Mouse (Mus musculus) ES-E14 (cell line): ENCODE data around the gene Crybb1. TPM values are rescaled to one million over a fixed set of nuclear protein-coding genes. Genes with fewer than 3 reads are reported as not detected.

Source experiments
- DNase-seq: peaks from one replicate; pipeline ENCODE4 v3.0.0-alpha.2; 2013; ENCODE audit warnings: low read depth, low spot score
- H3K27ac ChIP-seq: 2 replicates; pipeline ENCODE4 v1.5.1; 2012; ENCODE audit warnings: low read depth, mild to moderate bottlenecking, low read length, moderate library complexity, mixed read lengths; ENCODE audit not compliant: poor library complexity, insufficient read depth, severe bottlenecking
- H3K36me3 ChIP-seq: 2 replicates; pipeline ENCODE4 v1.6.1; 2012; ENCODE audit warnings: mild to moderate bottlenecking, low read length, moderate library complexity, mixed read lengths; ENCODE audit not compliant: control insufficient read depth, poor library complexity, insufficient read depth, severe bottlenecking
- H3K4me1 ChIP-seq, 2 experiments: fragments of 150-350 bp in 1 of 2; sonication (generic) in 1 of 2; 2 replicates each; pipeline ENCODE4 v1.6.1; 2012; ENCODE audit warnings: low read length in 2 of 2, mild to moderate bottlenecking in 1 of 2, mixed read lengths in 1 of 2; ENCODE audit not compliant: control insufficient read depth in 2 of 2, insufficient read depth in 2 of 2, poor library complexity in 1 of 2
- H3K4me3 ChIP-seq, 2 experiments: fragments of 150-350 bp in 1 of 2; sonication (generic) in 1 of 2; 2 replicates each; pipeline ENCODE4 v1.5.1; 2012; ENCODE audit warnings: low read length in 2 of 2, low read depth in 1 of 2, mild to moderate bottlenecking in 1 of 2, mixed read lengths in 1 of 2; ENCODE audit not compliant: insufficient read depth in 1 of 2, poor library complexity in 1 of 2, severe bottlenecking in 1 of 2
- H3K9ac ChIP-seq: 2 replicates; pipeline ENCODE4 v1.6.1; 2012; ENCODE audit warnings: low read depth, mild to moderate bottlenecking, low read length, mixed read lengths; ENCODE audit not compliant: poor library complexity, insufficient read depth, severe bottlenecking
- H3K9me3 ChIP-seq: fragments of 150-350 bp; sonication (generic); 2 replicates; pipeline ENCODE4 v1.6.1; 2012; ENCODE audit warnings: low read depth, mild to moderate bottlenecking, low read length; ENCODE audit not compliant: control insufficient read depth, insufficient read depth
- CHD2 ChIP-seq: IDR thresholded peaks from 2 replicates; pipeline ENCODE4 v1.6.1; 2014; ENCODE audit warnings: mild to moderate bottlenecking, low read depth, low read length, inconsistent platforms
- HCFC1 ChIP-seq: IDR thresholded peaks from 2 replicates; pipeline ENCODE4 v1.6.1; 2012; ENCODE audit warnings: low read length, inconsistent platforms, borderline replicate concordance; ENCODE audit not compliant: insufficient read depth
- MAFK ChIP-seq: IDR thresholded peaks from 2 replicates; pipeline ENCODE4 v1.6.1; 2014; ENCODE audit warnings: mild to moderate bottlenecking, low read depth, low read length, inconsistent platforms; ENCODE audit not compliant: insufficient read depth
- ZC3H11A ChIP-seq: IDR thresholded peaks from 2 replicates; pipeline ENCODE4 v1.6.1; 2012; ENCODE audit warnings: low read depth, mild to moderate bottlenecking, inconsistent platforms, low read length, borderline replicate concordance
- ZNF384 ChIP-seq: IDR thresholded peaks from 2 replicates; pipeline ENCODE4 v1.6.1; 2012; ENCODE audit warnings: low read depth, low read length, inconsistent platforms
- in situ Hi-C, 2 experiments: fragments of 600-800 bp; cut with MboI; formaldehyde crosslinking; loops; one replicate each; pipeline ENCODE4 v1.15.1; 2025; ENCODE audit warnings: low sequenced_read_pairs in 2 of 2, inconsistent platforms in 1 of 2; ENCODE audit not compliant: unreplicated experiment in 2 of 2
- total RNA-seq: library from RNA; depleted of rRNA; stranded (reverse); fragments of 300-350 nt; gene quantifications from 2 replicates; pipeline ENCODE4 v1.2.3, GENCODE M21; 2012

Gene Crybb1
- total RNA-seq, 1 experiment, result not detected

DNA sequence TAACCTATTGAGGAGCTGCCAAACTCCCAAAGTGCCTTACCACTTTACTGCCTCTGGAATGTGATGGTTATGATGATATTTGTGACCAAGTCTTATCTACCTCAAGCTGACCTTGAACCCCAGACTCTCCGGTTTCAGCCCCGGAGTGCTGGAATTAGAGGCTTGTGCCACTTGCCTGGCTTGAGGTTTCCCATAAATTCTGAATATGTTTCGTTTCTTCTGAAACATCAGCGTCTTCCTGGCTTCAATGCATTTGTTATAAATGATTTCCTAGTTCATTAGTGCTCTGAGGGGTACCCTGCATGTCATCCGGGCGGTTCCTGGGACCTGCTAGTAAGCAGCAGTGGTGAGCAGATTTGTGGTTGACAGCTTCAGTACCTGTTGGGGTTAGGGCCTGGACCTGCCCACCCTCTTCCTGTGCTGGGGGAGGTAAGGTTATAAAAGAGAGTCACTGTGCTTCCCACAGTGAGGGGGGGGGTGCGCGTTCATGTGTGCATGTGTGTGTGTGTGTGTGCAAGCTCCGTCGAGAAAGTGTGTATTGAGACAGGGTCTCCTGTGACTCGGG lies 22.4 kb downstream of the Crybb1 start:
- Histone ChIP-seq H3K27ac (no peak overlapping the region), H3K4me3 (peak overlapping the region in 1 of 2 experiments; percentile 70; a peak in 1 of 4 replicates), H3K9me3 (no peaks in the 10 kb centered on the region), H3K4me1 (peaks cover 11 to 23% of the 10 kb centered on the region in 2 experiments), H3K36me3 (no peaks in the 10 kb centered on the region), H3K9ac (no peak overlapping the region)
- TF ChIP-seq MAFK (no peak), ZC3H11A (no peak), CHD2 (no peak), HCFC1 (no peak), ZNF384 (no peak)
- in situ Hi-C loops, result no loop called here
- no peak for DNase-seq

DNA sequence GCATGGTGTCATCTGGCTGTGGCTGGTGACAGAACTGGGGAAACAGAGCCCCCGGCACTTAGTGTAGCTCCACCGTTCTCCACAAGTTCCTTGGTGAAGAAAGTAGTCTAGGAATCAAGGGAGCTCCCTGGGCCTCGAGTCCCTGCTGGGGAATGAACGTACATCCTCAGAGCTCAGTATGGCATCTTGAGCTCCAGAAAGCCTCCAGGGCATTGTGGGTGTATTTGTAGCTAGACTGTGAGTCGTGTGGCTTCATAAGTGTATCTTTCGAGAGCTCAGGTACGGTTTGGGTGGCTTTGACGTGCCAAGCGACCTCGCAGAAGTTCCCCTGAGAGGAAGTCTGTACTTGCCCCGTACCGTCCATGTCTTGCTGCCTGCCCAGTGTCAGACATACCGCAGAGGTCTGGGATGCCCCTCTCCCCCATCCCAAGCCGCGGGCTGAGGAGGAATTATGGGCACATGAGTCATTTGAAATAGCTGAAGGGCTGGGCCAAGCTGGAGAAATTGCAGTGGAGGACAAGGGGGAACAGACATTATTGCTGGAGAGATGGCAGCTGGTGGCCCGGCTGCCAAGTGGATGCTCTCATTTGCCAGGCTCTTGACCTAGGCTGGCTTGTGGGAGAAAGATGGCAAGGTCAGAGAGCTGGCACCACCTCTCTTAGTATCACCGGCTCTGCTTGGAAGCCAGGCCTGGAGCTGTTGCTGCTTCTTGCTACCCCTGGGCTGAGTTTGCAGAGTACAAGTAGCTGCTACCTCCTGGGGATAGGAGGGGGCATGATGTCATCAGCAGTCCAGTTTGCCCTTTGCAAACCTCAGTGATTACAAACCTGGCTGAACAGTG lies 23.8 kb downstream of the Crybb1 start:
- no peak overlapping the region for H3K4me3 ChIP-seq
- H3K9me3 ChIP-seq, result no peaks in the 10 kb centered on the region
- H3K4me1 ChIP-seq, result peaks cover 13 to 32% of the 10 kb centered on the region in 2 experiments
- no peak for TF ChIP-seq ZNF384
- TF ChIP-seq HCFC1, result no peak
- TF ChIP-seq CHD2, result no peak
- no peak for TF ChIP-seq MAFK
- no peak for TF ChIP-seq ZC3H11A
- no peak overlapping the region for H3K27ac ChIP-seq
- in situ Hi-C loops, result no loop called here
- DNase-seq, result no peak
- H3K9ac ChIP-seq, result no peak overlapping the region
- no peaks in the 10 kb centered on the region for H3K36me3 ChIP-seq

GRCm38 (mm10) chr5:112280151-112280550 lies 24.5 kb downstream of the Crybb1 start:
- DNase-seq, result no peak
- H3K36me3 ChIP-seq, result no peaks in the 10 kb centered on the region
- TF ChIP-seq CHD2 (no peak), MAFK (no peak), ZNF384 (no peak), ZC3H11A (no peak), HCFC1 (no peak)
- no peak overlapping the region for H3K27ac ChIP-seq
- H3K4me1 ChIP-seq, result peaks cover 13 to 38% of the 10 kb centered on the region in 2 experiments
- no peaks in the 10 kb centered on the region for H3K9me3 ChIP-seq
- no peak overlapping the region for H3K9ac ChIP-seq
- in situ Hi-C loops, result no loop called here
- no peak overlapping the region for H3K4me3 ChIP-seq

GRCm38 (mm10) chr5:112280863-112281660 lies 25.4 kb downstream of the Crybb1 start:
- H3K36me3 ChIP-seq, result no peaks in the 10 kb centered on the region; the same call in 1 of the 2 replicates
- no peak overlapping the region; the same call in 1 of the 2 replicates for H3K27ac ChIP-seq
- no peak overlapping the region for H3K4me3 ChIP-seq
- DNase-seq, result no peak
- TF ChIP-seq HCFC1 (no peak), ZC3H11A (no peak), ZNF384 (no peak), CHD2 (no peak), MAFK (no peak)
- no peaks in the 10 kb centered on the region for H3K9me3 ChIP-seq
- in situ Hi-C loops, result no loop called here
- peaks cover 13 to 41% of the 10 kb centered on the region in 2 experiments for H3K4me1 ChIP-seq
- H3K9ac ChIP-seq, result no peak overlapping the region
